Mouse (Mus musculus): ENCODE results near the gene Hmga1b.
"Not testable (repeated sequence)": the region's sequence is repeated elsewhere in the genome, so short reads cannot be mapped to it uniquely, and the experiment has no call there.

The Hmga1b gene

GRCm38 (mm10) chr11:120783426-120784063 lies 21.0 kb downstream of the Hmga1b start:
- DNase-seq (ENCODE audit: low spot score in 2 of 2), result no peak

GRCm38 (mm10) chr11:120784064-120784791 lies 21.6 kb downstream of the Hmga1b start, which contains the start of the genes Rfng and Gps1:
Gene Rfng (minus strand): TSS chr11:120784207.
Gene Gps1 (plus strand): TSS chr11:120784272.
- peak; percentile 78 to 81 for DNase-seq (ENCODE audit: low spot score in 2 of 2)

- no peak for DNase-seq (ENCODE audit: low spot score in 2 of 2)
Measured at GRCm38 (mm10) chr11:120785145-120785544, 22.6 kb downstream of the Hmga1b start.

GRCm38 (mm10) chr11:120788460-120788859 lies 25.9 kb downstream of the Hmga1b start:
- DNase-seq (ENCODE audit: low spot score in 2 of 2), result not testable (repeated sequence)

GRCm38 (mm10) chr11:120789355-120789754 lies 26.8 kb downstream of the Hmga1b start:
- DNase-seq (ENCODE audit: low spot score in 2 of 2), result no peak

- no peak for DNase-seq (ENCODE audit: low spot score in 2 of 2)
Measured at GRCm38 (mm10) chr11:120789810-120790209, 27.2 kb downstream of the Hmga1b start.

- DNase-seq (ENCODE audit: low spot score in 2 of 2), result no peak
Measured at GRCm38 (mm10) chr11:120792652-120793051, 30.1 kb downstream of the Hmga1b start.

- DNase-seq (ENCODE audit: low spot score in 2 of 2), result peak; percentile 90 to 96
Measured at GRCm38 (mm10) chr11:120795756-120796613, 33.4 kb downstream of the Hmga1b start, which contains the start of gene Dus1l. Gene Dus1l (minus strand): TSS chr11:120796403.

GRCm38 (mm10) chr11:120796614-120796946 lies 34.0 kb downstream of the Hmga1b start:
- DNase-seq (ENCODE audit: low spot score in 2 of 2), result no peak

- DNase-seq (ENCODE audit: low spot score in 2 of 2), result no peak
Measured at GRCm38 (mm10) chr11:120798244-120798643, 35.6 kb downstream of the Hmga1b start.

- DNase-seq (ENCODE audit: low spot score in 2 of 2), result no peak
Measured at GRCm38 (mm10) chr11:120799316-120799890, 36.8 kb downstream of the Hmga1b start.

GRCm38 (mm10) chr11:120800061-120800904 lies 37.7 kb downstream of the Hmga1b start:
- peak; percentile 88 to 92 for DNase-seq (ENCODE audit: low spot score in 2 of 2)

GRCm38 (mm10) chr11:120804274-120804673 lies 41.7 kb downstream of the Hmga1b start:
- DNase-seq (ENCODE audit: low spot score in 2 of 2), result no peak

GRCm38 (mm10) chr11:120804769-120805168 lies 42.2 kb downstream of the Hmga1b start:
- no peak for DNase-seq (ENCODE audit: low spot score in 2 of 2)

GRCm38 (mm10) chr11:120805375-120806298 lies 43.0 kb downstream of the Hmga1b start:
- DNase-seq (ENCODE audit: low spot score in 2 of 2), result no peak

GRCm38 (mm10) chr11:120808010-120808409 lies 45.4 kb downstream of the Hmga1b start:
- no peak for DNase-seq (ENCODE audit: low spot score in 2 of 2)

GRCm38 (mm10) chr11:120812068-120812467 lies 49.5 kb downstream of the Hmga1b start:
- DNase-seq (ENCODE audit: low spot score in 2 of 2), result no peak

Data from heart, adult 9 months (tissue).